Mouse (Mus musculus) limb, embryonic 10.5 days (tissue): Measurements from ENCODE around the gene Nmrk2. TPM values are rescaled to one million over a fixed set of nuclear protein-coding genes. Genes with fewer than 3 reads are reported as not detected.

Source experiments
- DNase-seq: peaks from one replicate; pipeline ENCODE4 v3.0.0-alpha.2; 2017; ENCODE audit warnings: low spot score
- H3K27ac ChIP-seq: fragments of 300-500 bp; sonication (generic); 2 replicates; pipeline ENCODE4 v1.5.1; 2016; ENCODE audit warnings: mild to moderate bottlenecking
- H3K27me3 ChIP-seq: fragments of 300-500 bp; sonication (generic); 2 replicates; pipeline ENCODE4 v1.6.1; 2016; ENCODE audit warnings: low read depth, mild to moderate bottlenecking; ENCODE audit not compliant: poor library complexity, severe bottlenecking
- H3K36me3 ChIP-seq: fragments of 300-500 bp; sonication (generic); 2 replicates; pipeline ENCODE4 v1.6.1; 2016; ENCODE audit warnings: mild to moderate bottlenecking, moderate library complexity
- H3K4me1 ChIP-seq: fragments of 300-500 bp; sonication (generic); 2 replicates; pipeline ENCODE4 v1.6.1; 2016
- H3K4me3 ChIP-seq: fragments of 300-500 bp; sonication (generic); 2 replicates; pipeline ENCODE4 v1.5.1; 2016; ENCODE audit warnings: mild to moderate bottlenecking, moderate library complexity
- H3K9me3 ChIP-seq: fragments of 300-500 bp; sonication (generic); replicated peaks from 2 replicates; pipeline ENCODE4 v1.6.1; 2016; ENCODE audit warnings: mild to moderate bottlenecking
- WGBS: fragments of 180-500 bp; shearing (Covaris S2); methylation state at CpG from one replicate; pipeline ENCODE4 v1.1.7; 2016; 5-methylcytosine and 5-hydroxymethylcytosine counted together
- polyA plus RNA-seq: library from polyadenylated mRNA; unstranded; fragments of >200 nt; fragmentation: Nextera tagmentation; extraction: Ambion mirVana; gene quantifications from 2 replicates; pipeline ENCODE4 v1.2.1, GENCODE M21; 2016

Gene Nmrk2
- polyA plus RNA-seq, 1 experiment from 2014 or later = not detected

GRCm38 (mm10) chr10:81202978-81203720 is 1.3 kb upstream of the Nmrk2 start:
- Histone ChIP-seq H3K27ac (no peak overlapping the region), H3K4me3 (no peak overlapping the region), H3K9me3 (no peaks in the 10 kb centered on the region), H3K36me3 (no peaks in the 10 kb centered on the region), H3K27me3 (peaks cover 18% of the 10 kb centered on the region), H3K4me1 (no peaks in the 10 kb centered on the region)
- WGBS = 69% methylated on average over 8 of the region's 8 CpGs
- no peak for DNase-seq

GRCm38 (mm10) chr10:81200605-81201287 is 1.1 kb downstream of the Nmrk2 start:
- Histone ChIP-seq H3K4me3 (no peak overlapping the region), H3K27me3 (peaks cover 38% of the 10 kb centered on the region), H3K9me3 (no peaks in the 10 kb centered on the region), H3K4me1 (no peaks in the 10 kb centered on the region), H3K27ac (no peak overlapping the region), H3K36me3 (no peaks in the 10 kb centered on the region)
- WGBS = 79% methylated on average over 20 of the region's 20 CpGs
- no peak for DNase-seq

- Histone ChIP-seq H3K9me3 (no peaks in the 10 kb centered on the region), H3K36me3 (no peaks in the 10 kb centered on the region), H3K27ac (no peak overlapping the region), H3K4me3 (no peak overlapping the region), H3K27me3 (peaks cover 44% of the 10 kb centered on the region), H3K4me1 (no peaks in the 10 kb centered on the region)
- no peak for DNase-seq
- 85% methylated on average over 13 of the region's 13 CpGs for WGBS
Measured at GRCm38 (mm10) chr10:81200141-81200540, 1.7 kb downstream of the Nmrk2 start.

GRCm38 (mm10) chr10:81198990-81199389 is 2.9 kb downstream of the Nmrk2 start:
- WGBS = 87% methylated on average over 6 of the region's 6 CpGs
- no peak for DNase-seq
- Histone ChIP-seq H3K27ac (no peak overlapping the region), H3K9me3 (no peaks in the 10 kb centered on the region), H3K36me3 (no peaks in the 10 kb centered on the region), H3K4me3 (no peak overlapping the region), H3K4me1 (peaks cover 7% of the 10 kb centered on the region), H3K27me3 (peaks cover 55% of the 10 kb centered on the region)

GRCm38 (mm10) chr10:81198230-81198629 is 3.6 kb downstream of the Nmrk2 start:
- Histone ChIP-seq H3K4me3 (no peak overlapping the region), H3K4me1 (peaks cover 11% of the 10 kb centered on the region), H3K27ac (no peak overlapping the region), H3K36me3 (no peaks in the 10 kb centered on the region), H3K9me3 (no peaks in the 10 kb centered on the region), H3K27me3 (peaks cover 63% of the 10 kb centered on the region)
- peak; percentile 74 for DNase-seq
- WGBS = 2% methylated on average over 9 of the region's 9 CpGs

GRCm38 (mm10) chr10:81197305-81197704 is 4.5 kb downstream of the Nmrk2 start:
- H3K27ac ChIP-seq = no peak overlapping the region
- H3K27me3 ChIP-seq = peaks cover 68% of the 10 kb centered on the region
- no peak overlapping the region for H3K4me3 ChIP-seq
- peaks cover 20% of the 10 kb centered on the region for H3K4me1 ChIP-seq
- H3K36me3 ChIP-seq = no peaks in the 10 kb centered on the region
- 51% methylated on average over 6 of the region's 6 CpGs for WGBS
- no peak for DNase-seq
- no peaks in the 10 kb centered on the region for H3K9me3 ChIP-seq

- WGBS = 68% methylated on average over 11 of the region's 11 CpGs
- no peak for DNase-seq
- Histone ChIP-seq H3K36me3 (no peaks in the 10 kb centered on the region), H3K9me3 (no peaks in the 10 kb centered on the region), H3K27ac (no peak overlapping the region), H3K4me1 (peaks cover 28% of the 10 kb centered on the region), H3K27me3 (peaks cover 68% of the 10 kb centered on the region), H3K4me3 (no peak overlapping the region)
Measured at GRCm38 (mm10) chr10:81196470-81197065, 5.3 kb downstream of the Nmrk2 start.

GRCm38 (mm10) chr10:81195300-81195699 is 6.6 kb downstream of the Nmrk2 start:
- H3K36me3 ChIP-seq = peaks cover 11% of the 10 kb centered on the region
- no peak for DNase-seq
- peaks cover 32% of the 10 kb centered on the region for H3K4me1 ChIP-seq
- H3K4me3 ChIP-seq = no peak overlapping the region
- 68% methylated on average over 4 of the region's 4 CpGs for WGBS
- no peaks in the 10 kb centered on the region for H3K9me3 ChIP-seq
- peaks cover 61% of the 10 kb centered on the region for H3K27me3 ChIP-seq
- H3K27ac ChIP-seq = no peak overlapping the region

GRCm38 (mm10) chr10:81193991-81194774 is 7.7 kb downstream of the Nmrk2 start:
- Histone ChIP-seq H3K4me1 (peaks cover 32% of the 10 kb centered on the region), H3K27ac (no peak overlapping the region), H3K4me3 (peak overlapping the region; percentile 13; the same call in 1 of the 2 replicates), H3K36me3 (peaks cover 19% of the 10 kb centered on the region), H3K27me3 (peaks cover 51% of the 10 kb centered on the region), H3K9me3 (no peaks in the 10 kb centered on the region)
- DNase-seq = no peak
- 22% methylated on average over 37 of the region's 37 CpGs for WGBS

GRCm38 (mm10) chr10:81192968-81193501 is 8.8 kb downstream of the Nmrk2 start:
- Histone ChIP-seq H3K9me3 (no peaks in the 10 kb centered on the region), H3K36me3 (peaks cover 29% of the 10 kb centered on the region), H3K4me1 (peaks cover 32% of the 10 kb centered on the region), H3K4me3 (peak overlapping the region; percentile 66), H3K27ac (peak overlapping the region; percentile 90), H3K27me3 (peaks cover 50% of the 10 kb centered on the region)
- peak; percentile 57 for DNase-seq
- WGBS = 7% methylated on average over 19 of the region's 19 CpGs

- under 1% methylated on average over 93 of the region's 93 CpGs for WGBS
- H3K4me3 ChIP-seq = peak overlapping the region; percentile 66
- no peaks in the 10 kb centered on the region for H3K9me3 ChIP-seq
- DNase-seq = peak; percentile 82
- H3K27ac ChIP-seq = peak overlapping the region; percentile 90
- H3K27me3 ChIP-seq = peaks cover 47% of the 10 kb centered on the region
- peaks cover 35% of the 10 kb centered on the region for H3K36me3 ChIP-seq
- H3K4me1 ChIP-seq = peaks cover 32% of the 10 kb centered on the region
Measured at GRCm38 (mm10) chr10:81192270-81192967, 9.4 kb downstream of the Nmrk2 start.
